Mouse (Mus musculus): ENCODE measurements around the gene Flii.

Gene Flii

GRCm38 (mm10) chr11:60726601-60727391, at the start of gene Flii:
Flii (minus strand) TSS chr11:60727263.
- DNase-seq, result peak; percentile 84 to 91

- no peak for DNase-seq
Observed at GRCm38 (mm10) chr11:60776107-60776828, 49.2 kb upstream of the Flii start.

- DNase-seq, result no peak
Observed at GRCm38 (mm10) chr11:60775578-60775977, 48.5 kb upstream of the Flii start.

- no peak for DNase-seq
Observed at GRCm38 (mm10) chr11:60774841-60775240, 47.8 kb upstream of the Flii start.

- DNase-seq, result no peak
Observed at GRCm38 (mm10) chr11:60774158-60774689, 47.2 kb upstream of the Flii start.

- no peak for DNase-seq
Observed at GRCm38 (mm10) chr11:60772161-60772560, 45.1 kb upstream of the Flii start.

- no peak for DNase-seq
Observed at GRCm38 (mm10) chr11:60770776-60771175, 43.7 kb upstream of the Flii start.

GRCm38 (mm10) chr11:60769322-60769721, 42.3 kb upstream of the Flii start:
- DNase-seq, result no peak

- DNase-seq, result no peak
Observed at GRCm38 (mm10) chr11:60766969-60767368, 39.9 kb upstream of the Flii start.

GRCm38 (mm10) chr11:60761681-60762080, 34.6 kb upstream of the Flii start:
- no peak for DNase-seq

GRCm38 (mm10) chr11:60755570-60755969, 28.5 kb upstream of the Flii start:
- DNase-seq, result no peak

GRCm38 (mm10) chr11:60740321-60740720, 13.3 kb upstream of the Flii start:
- DNase-seq, result no peak

GRCm38 (mm10) chr11:60737450-60737849, 10.4 kb upstream of the Flii start:
- no peak for DNase-seq

GRCm38 (mm10) chr11:60736491-60736890, 9.4 kb upstream of the Flii start:
- DNase-seq, result no peak

GRCm38 (mm10) chr11:60735191-60735590, 8.1 kb upstream of the Flii start:
- DNase-seq, result no peak

GRCm38 (mm10) chr11:60734206-60734605, 7.1 kb upstream of the Flii start:
- DNase-seq, result no peak

GRCm38 (mm10) chr11:60731251-60731650, 4.2 kb upstream of the Flii start:
- no peak for DNase-seq

GRCm38 (mm10) chr11:60730169-60730568, 3.1 kb upstream of the Flii start:
- DNase-seq, result no peak

- DNase-seq, result no peak
Observed at GRCm38 (mm10) chr11:60729217-60729641, 2.2 kb upstream of the Flii start.

- peak; percentile 96 to 99 for DNase-seq
Observed at GRCm38 (mm10) chr11:60728260-60728761, 1.2 kb upstream of the Flii start, which contains the start of gene Mief2. Mief2 (plus strand) TSS chr11:60728398.

GRCm38 (mm10) chr11:60727392-60728140, 503 bp upstream of the Flii start:
- no peak for DNase-seq

- DNase-seq, result no peak
Observed at GRCm38 (mm10) chr11:60719263-60719662, 7.8 kb downstream of the Flii start.

GRCm38 (mm10) chr11:60715833-60716232, 11.2 kb downstream of the Flii start:
- no peak for DNase-seq
